Mouse (Mus musculus) liver, embryonic 11.5 days (tissue): Measurements from ENCODE around the gene Hyou1. TPM values are rescaled to one million over a fixed set of nuclear protein-coding genes. Genes with fewer than 3 reads are reported as not detected.
"Not testable (repeated sequence)": the region's sequence is repeated elsewhere in the genome, so short reads cannot be mapped to it uniquely, and the experiment has no call there.

Source experiments
- ATAC-seq: fragments of 200-750 bp; cut with Nextera tagmentation; replicated peaks from 2 replicates; pipeline ENCODE4 v1.8.0; 2017; ENCODE audit warnings: moderate number of reproducible peaks, mild to moderate bottlenecking, moderate TSS enrichment, moderate library complexity; ENCODE audit not compliant: low FRiP score
- DNase-seq: peaks from one replicate; pipeline ENCODE4 v3.0.0-alpha.2; 2017; ENCODE audit warnings: low spot score
- H3K27ac ChIP-seq: fragments of 300-500 bp; sonication (generic); 2 replicates; pipeline ENCODE4 v1.5.1; 2014; ENCODE audit warnings: mild to moderate bottlenecking, low read depth, low read length, control low read depth
- H3K27me3 ChIP-seq: fragments of 300-500 bp; sonication (generic); replicated peaks from 2 replicates; pipeline ENCODE4 v1.6.1; 2014; ENCODE audit warnings: low read length, mixed read lengths; ENCODE audit not compliant: control insufficient read depth, insufficient read depth
- H3K36me3 ChIP-seq: fragments of 300-500 bp; sonication (generic); 2 replicates; pipeline ENCODE4 v1.6.1; 2014; ENCODE audit warnings: mild to moderate bottlenecking, low read length, moderate library complexity, mixed read lengths; ENCODE audit not compliant: control insufficient read depth, insufficient read depth
- H3K4me1 ChIP-seq: fragments of 300-500 bp; sonication (generic); replicated peaks from 2 replicates; pipeline ENCODE4 v1.6.1; 2014; ENCODE audit warnings: low read length, mixed read lengths; ENCODE audit not compliant: control insufficient read depth, insufficient read depth
- H3K4me2 ChIP-seq: fragments of 300-500 bp; sonication (generic); 2 replicates; pipeline ENCODE4 v1.6.1; 2014; ENCODE audit warnings: mild to moderate bottlenecking, control low read depth, moderate library complexity
- H3K4me3 ChIP-seq: fragments of 300-500 bp; sonication (generic); 2 replicates; pipeline ENCODE4 v1.5.1; 2014; ENCODE audit warnings: low read depth, low read length, control low read depth
- H3K9ac ChIP-seq: fragments of 300-500 bp; sonication (generic); 2 replicates; pipeline ENCODE4 v1.6.1; 2014; ENCODE audit warnings: low read depth, low read length, control low read depth
- H3K9me3 ChIP-seq: fragments of 300-500 bp; sonication (generic); 2 replicates; pipeline ENCODE4 v1.6.1; 2016; ENCODE audit warnings: low read length, inconsistent platforms, mixed read lengths; ENCODE audit not compliant: control insufficient read depth
- WGBS: fragments of 180-500 bp; shearing (Covaris S2); extraction: QIAGEN DNeasy Blood & Tissue Kit; methylation state at CpG from one replicate; pipeline ENCODE4 v1.1.7; 2014; 5-methylcytosine and 5-hydroxymethylcytosine counted together
- polyA plus RNA-seq: library from polyadenylated mRNA; unstranded; fragments of >200 nt; fragmentation: Nextera tagmentation; extraction: Ambion mirVana; gene quantifications from 2 replicates; pipeline ENCODE4 v1.2.1, GENCODE M21; 2014

The Hyou1 gene
- 37.1 and 37.7 TPM in 2 replicates for polyA plus RNA-seq

- Histone ChIP-seq H3K9me3 (no peaks in the 10 kb centered on the region), H3K9ac (peak within 1 kb of the TSS; percentile 94), H3K4me3 (peak within 1 kb of the TSS; percentile 91), H3K27ac (peak within 1 kb of the TSS; percentile 91), H3K27me3 (no peaks in the 10 kb centered on the region), H3K4me2 (peak within 1 kb of the TSS; percentile 97), H3K4me1 (peaks cover 15% of the 10 kb centered on the region), H3K36me3 (peaks cover 30% of the 10 kb centered on the region)
- DNase-seq (peak; percentile 100), ATAC-seq (peak; percentile 95)
- under 1% methylated on average over 83 of the region's 83 CpGs for WGBS
Measured at GRCm38 (mm10) chr9:44379054-44379834, at the start of gene Hyou1. TSS of gene Hyou1 (plus strand) at chr9:44379490.

- H3K27me3 ChIP-seq, result no peaks in the 10 kb centered on the region
- H3K4me3 ChIP-seq, result no peak overlapping the region
- 89% methylated on average over 6 of the region's 6 CpGs for WGBS
- no peak overlapping the region for H3K4me2 ChIP-seq
- no peaks in the 10 kb centered on the region for H3K9me3 ChIP-seq
- DNase-seq (no peak), ATAC-seq (no peak)
- H3K36me3 ChIP-seq, result peaks cover 40% of the 10 kb centered on the region
- peaks cover 7% of the 10 kb centered on the region for H3K4me1 ChIP-seq
- H3K27ac ChIP-seq, result no peak overlapping the region
- H3K9ac ChIP-seq, result peak overlapping the region; percentile 1; the same call in 1 of the 2 replicates
Measured at GRCm38 (mm10) chr9:44330736-44331135, 48.6 kb upstream of the Hyou1 start.

- 92% methylated on average over 13 of the region's 13 CpGs for WGBS
- Histone ChIP-seq H3K4me2 (peak overlapping the region; percentile 49), H3K4me1 (peaks cover 8% of the 10 kb centered on the region; the same call in 1 of the 2 replicates), H3K27me3 (no peaks in the 10 kb centered on the region), H3K27ac (peak overlapping the region; percentile 84; the same call in 1 of the 2 replicates), H3K9me3 (no peaks in the 10 kb centered on the region), H3K4me3 (no peak overlapping the region; the same call in 1 of the 2 replicates), H3K36me3 (peaks cover 55% of the 10 kb centered on the region), H3K9ac (peak overlapping the region; percentile 46)
- no peak for ATAC-seq
- no peak for DNase-seq
Measured at GRCm38 (mm10) chr9:44332918-44333638, 46.2 kb upstream of the Hyou1 start.

- Histone ChIP-seq H3K27me3 (no peaks in the 10 kb centered on the region), H3K4me1 (peaks cover 8% of the 10 kb centered on the region; the same call in 1 of the 2 replicates), H3K36me3 (peaks cover 54% of the 10 kb centered on the region), H3K9me3 (no peaks in the 10 kb centered on the region), H3K27ac (peak within 1 kb of the TSS; percentile 100), H3K4me2 (peak within 1 kb of the TSS; percentile 91), H3K9ac (peak within 1 kb of the TSS; percentile 99), H3K4me3 (peak within 1 kb of the TSS; percentile 96)
- under 1% methylated on average over 91 of the region's 91 CpGs for WGBS
- peak; percentile 99 for DNase-seq
- ATAC-seq, result peak; percentile 89
Measured at GRCm38 (mm10) chr9:44334396-44335330, 44.6 kb upstream of the Hyou1 start, which contains the start of gene H2afx. TSS of gene H2afx (plus strand) at chr9:44334694.

GRCm38 (mm10) chr9:44335331-44336092 lies 43.8 kb upstream of the Hyou1 start:
- Histone ChIP-seq H3K27me3 (no peaks in the 10 kb centered on the region), H3K4me3 (peak overlapping the region; percentile 96), H3K36me3 (peaks cover 58% of the 10 kb centered on the region), H3K27ac (peak overlapping the region; percentile 100), H3K9ac (peak overlapping the region; percentile 99), H3K4me2 (peak overlapping the region; percentile 91), H3K4me1 (peaks cover 11% of the 10 kb centered on the region; the same call in 1 of the 2 replicates), H3K9me3 (no peaks in the 10 kb centered on the region)
- ATAC-seq (peak; percentile 6), DNase-seq (peak; percentile 72)
- WGBS, result under 1% methylated on average over 50 of the region's 50 CpGs

GRCm38 (mm10) chr9:44336093-44336406 lies 43.2 kb upstream of the Hyou1 start:
- Histone ChIP-seq H3K4me3 (peak overlapping the region; percentile 96), H3K9ac (peak overlapping the region; percentile 99), H3K27ac (peak overlapping the region; percentile 100), H3K27me3 (no peaks in the 10 kb centered on the region), H3K4me1 (peaks cover 11% of the 10 kb centered on the region; the same call in 1 of the 2 replicates), H3K4me2 (peak overlapping the region; percentile 91), H3K36me3 (peaks cover 56% of the 10 kb centered on the region), H3K9me3 (no peaks in the 10 kb centered on the region)
- ATAC-seq, result no peak
- no peak for DNase-seq
- 4% methylated on average over 5 of the region's 5 CpGs for WGBS

GRCm38 (mm10) chr9:44336513-44336912 lies 42.8 kb upstream of the Hyou1 start:
- H3K36me3 ChIP-seq, result peaks cover 51% of the 10 kb centered on the region
- ATAC-seq, H3K9me3 ChIP-seq, H3K27me3 ChIP-seq, DNase-seq: not testable (repeated sequence)
- H3K4me1 ChIP-seq, result peaks cover 11% of the 10 kb centered on the region; the same call in 1 of the 2 replicates
- peak overlapping the region; percentile 51 for H3K9ac ChIP-seq
- H3K4me2 ChIP-seq, result peak overlapping the region; percentile 91
- 39% methylated on average over 4 of the region's 4 CpGs for WGBS
- peak overlapping the region; percentile 33; the same call in 1 of the 2 replicates for H3K27ac ChIP-seq
- H3K4me3 ChIP-seq, result peak overlapping the region; percentile 96
